Mouse (Mus musculus): ENCODE measurements at regions not wholly inside any gene's neighbourhood (a gene's known extent, or its start where the extent isn't known, plus 50 kb on each side); places are given as distances from the start of the nearest gene placed in this dataset.

DNA sequence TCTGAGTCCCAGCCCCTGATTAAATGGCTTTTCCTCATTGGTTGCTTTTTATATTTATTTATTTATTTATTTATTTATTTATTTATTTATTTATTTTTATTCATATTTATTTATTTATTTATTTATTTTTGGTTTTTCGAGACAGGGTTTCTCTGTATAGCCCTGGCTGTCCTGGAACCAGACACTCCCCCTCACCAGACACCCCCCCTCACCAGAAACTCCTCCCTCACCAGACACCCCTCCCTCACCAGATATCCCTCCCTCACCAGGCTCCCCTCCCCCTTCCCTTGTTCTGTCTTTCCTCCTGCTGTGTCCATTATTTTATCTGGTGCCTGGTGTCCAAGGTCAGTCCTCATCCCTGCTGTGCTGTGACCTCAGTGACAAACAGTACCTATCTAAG is 134.7 kb upstream of the Slc7a14 start:
- Histone ChIP-seq H3K27ac (replicated peaks) (no peak overlapping the region), H3K9ac (no peak overlapping the region), H3K4me2 (no peak overlapping the region), H3K9me3 (replicated peaks) (no peaks in the 10 kb centered on the region), H3K36me3 (replicated peaks) (no peaks in the 10 kb centered on the region), H3K4me3 (replicated peaks) (no peak overlapping the region), H3K27me3 (no peaks in the 10 kb centered on the region), H3K4me1 (replicated peaks) (peaks cover 19% of the 10 kb centered on the region)
- 67% methylated on average over 1 of the region's 1 CpGs for WGBS (ENCODE audit: insufficient replicate concordance)
- no peak for ATAC-seq (ENCODE audit: insufficient read depth)

GRCm38 (mm10) chr3:31444311-31444710 is 134.1 kb upstream of the Slc7a14 start:
- H3K36me3 ChIP-seq (replicated peaks): no peaks in the 10 kb centered on the region
- peak; percentile 49; the same call in 1 of the 2 replicates for ATAC-seq (ENCODE audit: insufficient read depth)
- peak overlapping the region; percentile 18; the same call in 1 of the 2 replicates for H3K4me2 ChIP-seq
- no peak overlapping the region; the same call in 1 of the 2 replicates for H3K27ac ChIP-seq (replicated peaks)
- no peak overlapping the region for H3K4me3 ChIP-seq (replicated peaks)
- H3K9ac ChIP-seq: no peak overlapping the region
- H3K4me1 ChIP-seq (replicated peaks): peaks cover 19% of the 10 kb centered on the region
- 41% methylated on average over 7 of the region's 7 CpGs for WGBS (ENCODE audit: insufficient replicate concordance)
- no peaks in the 10 kb centered on the region for H3K27me3 ChIP-seq
- H3K9me3 ChIP-seq (replicated peaks): no peaks in the 10 kb centered on the region

- H3K36me3 ChIP-seq (replicated peaks): no peaks in the 10 kb centered on the region
- no peak overlapping the region for H3K9ac ChIP-seq
- peak; percentile 61; the same call in 1 of the 2 replicates for ATAC-seq (ENCODE audit: insufficient read depth)
- H3K27ac ChIP-seq (replicated peaks): no peak overlapping the region; the same call in 1 of the 2 replicates
- peak overlapping the region; percentile 18; the same call in 1 of the 2 replicates for H3K4me2 ChIP-seq
- WGBS (ENCODE audit: insufficient replicate concordance): 34% methylated on average over 5 of the region's 5 CpGs
- peaks cover 19% of the 10 kb centered on the region for H3K4me1 ChIP-seq (replicated peaks)
- H3K27me3 ChIP-seq: no peaks in the 10 kb centered on the region
- no peak overlapping the region for H3K4me3 ChIP-seq (replicated peaks)
- H3K9me3 ChIP-seq (replicated peaks): no peaks in the 10 kb centered on the region
Observed at GRCm38 (mm10) chr3:31443894-31444293, 133.7 kb upstream of the Slc7a14 start.

DNA sequence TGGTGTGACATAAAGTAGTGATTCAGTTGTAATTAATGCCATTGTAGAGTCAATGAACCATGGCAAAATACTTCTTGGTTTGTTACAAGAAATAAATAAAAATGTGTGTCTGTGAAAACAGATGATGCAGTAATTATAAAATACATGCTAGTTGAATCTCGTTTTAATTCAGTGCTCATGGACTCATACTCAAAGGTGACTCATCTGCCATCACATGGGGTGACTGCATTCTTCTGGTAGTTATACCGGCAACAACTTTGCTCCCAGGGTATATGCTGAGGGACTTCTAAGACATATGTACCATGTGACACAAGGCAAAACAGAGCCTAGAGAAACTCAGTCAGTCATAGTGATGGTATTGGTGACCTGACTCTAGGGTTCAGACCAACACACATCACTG is 130.1 kb upstream of the Slc7a14 start:
- Histone ChIP-seq H3K36me3 (replicated peaks) (no peaks in the 10 kb centered on the region), H3K27me3 (no peaks in the 10 kb centered on the region), H3K4me3 (replicated peaks) (no peak overlapping the region), H3K27ac (replicated peaks) (no peak overlapping the region), H3K9ac (no peak overlapping the region), H3K4me2 (no peak overlapping the region), H3K9me3 (replicated peaks) (no peaks in the 10 kb centered on the region), H3K4me1 (replicated peaks) (peaks cover 15% of the 10 kb centered on the region)
- 67% methylated on average over 2 of the region's 2 CpGs for WGBS (ENCODE audit: insufficient replicate concordance)
- ATAC-seq (ENCODE audit: insufficient read depth): no peak

DNA sequence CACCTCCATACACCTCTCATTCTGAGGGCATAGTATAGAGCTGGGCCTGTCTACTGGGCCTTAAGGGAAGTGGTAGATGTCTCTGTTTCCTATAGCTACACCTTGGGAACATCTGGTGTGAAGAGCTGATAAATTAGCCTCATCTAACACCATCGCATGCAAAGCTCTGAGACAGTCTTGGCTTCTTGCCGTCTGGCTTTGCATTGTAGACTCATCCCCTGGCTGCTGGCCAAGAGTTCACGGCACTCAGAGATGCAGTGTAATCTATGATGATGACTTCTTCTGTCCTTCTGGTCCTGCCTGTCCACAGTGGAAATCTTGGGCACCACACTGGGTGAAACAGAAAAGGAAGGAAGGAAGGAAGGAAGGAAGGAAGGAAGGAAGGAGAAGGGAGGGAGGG is 127.8 kb upstream of the Slc7a14 start:
- H3K4me1 ChIP-seq (replicated peaks): no peaks in the 10 kb centered on the region
- no peak for ATAC-seq (ENCODE audit: insufficient read depth)
- H3K4me3 ChIP-seq (replicated peaks): no peak overlapping the region
- no peaks in the 10 kb centered on the region for H3K9me3 ChIP-seq (replicated peaks)
- no peaks in the 10 kb centered on the region for H3K36me3 ChIP-seq (replicated peaks)
- no peak overlapping the region for H3K4me2 ChIP-seq
- H3K27me3 ChIP-seq: no peaks in the 10 kb centered on the region
- WGBS (ENCODE audit: insufficient replicate concordance): 50% methylated on average over 3 of the region's 3 CpGs
- no peak overlapping the region for H3K27ac ChIP-seq (replicated peaks)
- no peak overlapping the region for H3K9ac ChIP-seq

DNA sequence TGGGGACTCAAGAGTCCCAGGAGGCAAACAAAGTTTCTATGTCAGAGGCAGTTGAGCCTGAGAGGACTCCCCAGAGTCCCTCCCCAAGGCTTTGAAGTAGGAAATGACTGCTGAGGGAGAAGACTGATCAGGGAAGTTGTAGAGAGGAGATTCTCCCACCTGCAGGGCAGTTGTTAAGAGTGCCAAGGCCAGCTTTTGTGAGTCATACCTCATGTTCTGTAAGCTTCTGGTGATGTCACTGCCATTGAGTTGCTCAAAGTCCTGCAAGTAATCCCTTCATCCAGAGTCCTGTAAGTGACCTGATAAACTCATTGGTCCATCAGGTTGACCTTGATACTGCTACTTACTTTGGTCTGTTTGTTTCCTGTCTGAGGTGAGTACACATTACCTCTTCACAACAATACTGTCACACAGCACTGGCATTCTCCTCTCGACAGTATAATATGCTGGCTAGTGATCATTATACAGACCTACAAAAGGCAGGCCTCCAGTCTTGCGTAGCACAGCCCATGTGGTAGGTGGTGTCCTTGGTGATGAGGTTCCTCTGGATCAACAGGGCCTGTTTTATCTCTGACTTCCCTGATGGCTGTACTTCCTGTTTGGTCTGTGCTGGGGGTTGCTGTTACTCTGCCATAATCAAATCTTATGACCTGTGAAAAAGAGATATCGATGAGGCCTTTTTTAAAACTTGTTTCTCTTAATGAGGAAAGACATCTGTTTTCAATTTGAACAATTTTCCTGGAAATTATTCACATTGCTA is 125.2 kb upstream of the Slc7a14 start:
- no peak overlapping the region for H3K27ac ChIP-seq (replicated peaks)
- no peaks in the 10 kb centered on the region for H3K4me1 ChIP-seq (replicated peaks)
- H3K9me3 ChIP-seq (replicated peaks): no peaks in the 10 kb centered on the region
- ATAC-seq (ENCODE audit: insufficient read depth): no peak
- H3K4me2 ChIP-seq: no peak overlapping the region
- H3K4me3 ChIP-seq (replicated peaks): no peak overlapping the region
- 22% methylated on average over 3 of the region's 3 CpGs for WGBS (ENCODE audit: insufficient replicate concordance)
- H3K27me3 ChIP-seq: no peaks in the 10 kb centered on the region
- H3K9ac ChIP-seq: no peak overlapping the region
- H3K36me3 ChIP-seq (replicated peaks): no peaks in the 10 kb centered on the region

- H3K9me3 ChIP-seq (replicated peaks): no peaks in the 10 kb centered on the region
- H3K27ac ChIP-seq (replicated peaks): no peak overlapping the region
- H3K4me3 ChIP-seq (replicated peaks): no peak overlapping the region
- no peak overlapping the region for H3K9ac ChIP-seq
- no peaks in the 10 kb centered on the region for H3K4me1 ChIP-seq (replicated peaks)
- 72% methylated on average over 9 of the region's 9 CpGs for WGBS (ENCODE audit: insufficient replicate concordance)
- no peak overlapping the region for H3K4me2 ChIP-seq
- H3K27me3 ChIP-seq: no peaks in the 10 kb centered on the region
- no peak for ATAC-seq (ENCODE audit: insufficient read depth)
- H3K36me3 ChIP-seq (replicated peaks): no peaks in the 10 kb centered on the region
Observed at GRCm38 (mm10) chr3:31433201-31433600, 123.0 kb upstream of the Slc7a14 start.

GRCm38 (mm10) chr3:31423517-31423916 is 113.3 kb upstream of the Slc7a14 start:
- no peaks in the 10 kb centered on the region for H3K9me3 ChIP-seq (replicated peaks)
- H3K27ac ChIP-seq (replicated peaks): no peak overlapping the region
- no peak overlapping the region for H3K4me2 ChIP-seq
- H3K9ac ChIP-seq: no peak overlapping the region
- no peak overlapping the region for H3K4me3 ChIP-seq (replicated peaks)
- ATAC-seq (ENCODE audit: insufficient read depth): no peak
- no peaks in the 10 kb centered on the region for H3K4me1 ChIP-seq (replicated peaks)
- no peaks in the 10 kb centered on the region for H3K27me3 ChIP-seq
- 75% methylated on average over 14 of the region's 14 CpGs for WGBS (ENCODE audit: insufficient replicate concordance)
- no peaks in the 10 kb centered on the region for H3K36me3 ChIP-seq (replicated peaks)

- 24% methylated on average over 4 of the region's 4 CpGs for WGBS (ENCODE audit: insufficient replicate concordance)
- no peak for ATAC-seq (ENCODE audit: insufficient read depth)
- H3K36me3 ChIP-seq (replicated peaks): no peaks in the 10 kb centered on the region
- no peak overlapping the region for H3K9ac ChIP-seq
- H3K27me3 ChIP-seq: no peaks in the 10 kb centered on the region
- no peak overlapping the region for H3K27ac ChIP-seq (replicated peaks)
- no peaks in the 10 kb centered on the region for H3K9me3 ChIP-seq (replicated peaks)
- H3K4me1 ChIP-seq (replicated peaks): no peaks in the 10 kb centered on the region
- H3K4me3 ChIP-seq (replicated peaks): no peak overlapping the region
- H3K4me2 ChIP-seq: no peak overlapping the region
Observed at GRCm38 (mm10) chr3:31408802-31409201, 98.6 kb upstream of the Slc7a14 start.

DNA sequence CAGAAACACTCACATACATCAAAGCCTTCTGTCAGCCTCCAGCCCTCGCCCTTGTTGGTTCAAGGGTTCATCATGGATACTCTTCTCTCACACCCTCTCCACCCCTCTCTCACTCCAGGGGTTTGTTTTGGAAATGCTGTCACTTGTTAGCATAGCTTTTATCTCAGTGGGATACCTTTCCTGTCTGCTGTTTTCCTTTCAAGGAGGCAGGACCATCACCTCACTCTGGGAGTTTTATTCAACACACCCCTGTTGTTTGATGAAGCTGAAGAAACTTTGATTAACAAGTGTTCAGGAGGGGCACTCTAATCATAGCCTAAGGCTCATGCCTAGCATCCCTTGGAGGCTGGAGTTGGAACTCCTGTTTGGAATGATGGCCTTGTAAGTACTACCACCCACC is 95.7 kb upstream of the Slc7a14 start:
- H3K9ac ChIP-seq: no peak overlapping the region
- WGBS (ENCODE audit: insufficient replicate concordance): 4% methylated on average over 1 of the region's 1 CpGs

DNA sequence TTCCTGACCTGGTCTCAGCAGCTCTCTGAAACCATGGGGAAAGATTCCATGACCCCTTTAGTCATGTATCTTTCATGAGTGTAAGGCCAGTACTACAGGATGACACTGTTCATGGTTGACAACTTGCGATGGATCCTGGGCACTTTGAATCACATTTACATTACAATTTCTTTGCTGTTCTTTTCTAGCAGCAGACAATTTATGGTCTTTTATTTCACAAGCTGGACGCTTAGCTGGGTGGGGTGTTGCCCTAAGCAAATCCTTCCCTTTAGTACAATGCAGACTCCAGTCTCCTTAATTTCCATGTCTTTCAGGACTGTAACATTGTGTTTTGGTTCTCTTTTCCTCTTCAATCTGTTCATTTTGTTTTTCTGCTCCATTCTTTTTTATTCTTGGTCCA is 89.0 kb upstream of the Slc7a14 start:
- 61% methylated on average over 2 of the region's 2 CpGs for WGBS (ENCODE audit: insufficient replicate concordance)
- Histone ChIP-seq H3K36me3 (replicated peaks) (no peaks in the 10 kb centered on the region), H3K4me1 (replicated peaks) (no peaks in the 10 kb centered on the region), H3K4me3 (replicated peaks) (no peak overlapping the region), H3K9ac (no peak overlapping the region), H3K4me2 (no peak overlapping the region), H3K9me3 (replicated peaks) (no peaks in the 10 kb centered on the region), H3K27ac (replicated peaks) (no peak overlapping the region), H3K27me3 (no peaks in the 10 kb centered on the region)
- ATAC-seq (ENCODE audit: insufficient read depth): no peak

More for the DNA sequence above, 95.7 kb upstream of the Slc7a14 start:
- Histone ChIP-seq H3K4me3 (replicated peaks) (no peak overlapping the region), H3K9me3 (replicated peaks) (no peaks in the 10 kb centered on the region), H3K27me3 (no peaks in the 10 kb centered on the region), H3K36me3 (replicated peaks) (no peaks in the 10 kb centered on the region), H3K4me1 (replicated peaks) (no peaks in the 10 kb centered on the region), H3K4me2 (no peak overlapping the region), H3K27ac (replicated peaks) (no peak overlapping the region)
- no peak for ATAC-seq (ENCODE audit: insufficient read depth)

- no peak for ATAC-seq (ENCODE audit: insufficient read depth)
- Histone ChIP-seq H3K9me3 (replicated peaks) (no peaks in the 10 kb centered on the region), H3K4me2 (no peak overlapping the region), H3K4me1 (replicated peaks) (no peaks in the 10 kb centered on the region), H3K4me3 (replicated peaks) (no peak overlapping the region), H3K27ac (replicated peaks) (no peak overlapping the region), H3K36me3 (replicated peaks) (no peaks in the 10 kb centered on the region), H3K9ac (no peak overlapping the region), H3K27me3 (no peaks in the 10 kb centered on the region)
- 68% methylated on average over 4 of the region's 4 CpGs for WGBS (ENCODE audit: insufficient replicate concordance)
Observed at GRCm38 (mm10) chr3:31394533-31394932, 84.4 kb upstream of the Slc7a14 start.
